7 mouse cellular contexts compared by ENCODE assay signal in genomic region chr11:52345939-52346634, GRCm38 (mm10). TPM values are rescaled to one million over a fixed set of nuclear protein-coding genes. Genes with fewer than 3 reads are reported as not detected.
DNase-seq lines count a peak whose midpoint lies in the region; ATAC-seq and TF ChIP-seq lines count a peak whose summit lies in the region.

No protein-coding gene starts in this region.

- no peak for TF ChIP-seq POLR2A in small intestine, adult 2 months (IDR thresholded peaks at IDR 0.05; ENCODE audit: low read depth, low read length)

- H3K9me3 ChIP-seq in intestine, postnatal 0 days (ENCODE audit: control insufficient read depth), result no peaks in the 10 kb centered on the region
- H3K9me3 ChIP-seq in midbrain, embryonic 12.5 days, result no peaks in the 10 kb centered on the region

- no peak overlapping the region for H3K27ac ChIP-seq in intestine, postnatal 0 days (ENCODE audit: low read depth, low read length)
- H3K27ac ChIP-seq in midbrain, embryonic 12.5 days (replicated peaks), result no peak overlapping the region
- H3K27ac ChIP-seq in small intestine, adult 2 months (ENCODE audit: insufficient read depth, low read depth, low read length), result no peak overlapping the region

- DNase-seq in adrenal gland, adult 8-10 months, result peak; percentile 78
- DNase-seq in embryo, embryonic 11.5 days (ENCODE audit: low read depth, low spot score), result peak; percentile 79
- peak; percentile 65 to 79 for DNase-seq in gastrocnemius, postnatal 4 days (ENCODE audit: low spot score in 2 of 2)
- DNase-seq in left cerebral cortex, postnatal 4 days, result peak; percentile 84

- ATAC-seq in intestine, postnatal 0 days, result peak; percentile 32; the same call in 1 of the 2 replicates
- ATAC-seq in midbrain, embryonic 12.5 days (ENCODE audit: low FRiP score, low read depth), result 0 out of 2 replicates have a peak, but pooled peaks have one; percentile 60

- peak; percentile 96 for TF ChIP-seq CTCF in intestine, postnatal 0 days (IDR thresholded peaks at IDR 0.05; ENCODE audit: low read depth)
- peak; percentile 88 for TF ChIP-seq CTCF in small intestine, adult 2 months (IDR thresholded peaks at IDR 0.05; ENCODE audit: extremely low read depth, insufficient read length, insufficient replicate concordance, low read depth, low read length)

- no peaks in the 10 kb centered on the region for H3K4me1 ChIP-seq in intestine, postnatal 0 days (replicated peaks; ENCODE audit: control insufficient read depth, insufficient read depth, low read length)
- H3K4me1 ChIP-seq in midbrain, embryonic 12.5 days, result peaks cover 9% of the 10 kb centered on the region; the same call in 1 of the 2 replicates
- H3K4me1 ChIP-seq in small intestine, adult 2 months (ENCODE audit: control insufficient read depth, insufficient read depth, insufficient read length, low read length), result peaks cover 4% of the 10 kb centered on the region; the same call in 1 of the 2 replicates

- WGBS in intestine, postnatal 0 days, result 11% methylated on average over 10 of the region's 12 CpGs
- WGBS in midbrain, embryonic 12.5 days, result 18% methylated on average over 11 of the region's 12 CpGs
- whole genome bisulfite sequencing in small intestine, adult 2 months, result 7% methylated on average over 12 of the region's 12 CpGs

- H3K4me2 ChIP-seq in intestine, postnatal 0 days (replicated peaks; ENCODE audit: low read depth), result peak overlapping the region; percentile 64
- H3K4me2 ChIP-seq in midbrain, embryonic 12.5 days (replicated peaks), result peak overlapping the region; percentile 43

- H3K36me3 ChIP-seq in intestine, postnatal 0 days (ENCODE audit: control insufficient read depth, insufficient read depth), result no peaks in the 10 kb centered on the region
- no peaks in the 10 kb centered on the region for H3K36me3 ChIP-seq in midbrain, embryonic 12.5 days
- no peaks in the 10 kb centered on the region for H3K36me3 ChIP-seq in small intestine, adult 2 months (ENCODE audit: control insufficient read depth, insufficient read depth, low read length)

- no peaks in the 10 kb centered on the region for H3K27me3 ChIP-seq in intestine, postnatal 0 days (replicated peaks; ENCODE audit: control insufficient read depth, insufficient read depth, low read length)
- H3K27me3 ChIP-seq in midbrain, embryonic 12.5 days, result no peaks in the 10 kb centered on the region
- H3K27me3 ChIP-seq in small intestine, adult 2 months (ENCODE audit: control insufficient read depth, insufficient read depth, low read length), result no peaks in the 10 kb centered on the region

- intact Hi-C loops in left cerebral cortex, postnatal 4 days (cut with DNase I), result loop anchor here (2.0 to 10.0 kb wide), 2 partner anchors 91 to 301 kb away; no protein-coding TSS in a partner anchor

- no peak overlapping the region for H3K9ac ChIP-seq in intestine, postnatal 0 days (ENCODE audit: low read depth, low read length)
- peak overlapping the region; percentile 12; the same call in 1 of the 2 replicates for H3K9ac ChIP-seq in midbrain, embryonic 12.5 days (replicated peaks)

- peak overlapping the region; percentile 31 for H3K4me3 ChIP-seq in intestine, postnatal 0 days (ENCODE audit: low read depth, low read length)
- H3K4me3 ChIP-seq in midbrain, embryonic 12.5 days, result peak overlapping the region; percentile 20; the same call in 1 of the 2 replicates
- peak overlapping the region; percentile 52 for H3K4me3 ChIP-seq in small intestine, adult 2 months (ENCODE audit: low read depth, low read length)

RNA-seq across cellular contexts. Expression of gene Vdac1, which starts 14.6 kb away (rescaled TPM):
- total RNA-seq in adrenal gland, adult 8-10 months (2022), result 100 to 1,000 TPM; 419 to 502 (median 469) TPM
- 100 to 1,000 TPM; 797 to 932 TPM for total RNA-seq in gastrocnemius, postnatal 4 days (2021)
- polyA plus RNA-seq in intestine, postnatal 0 days (2015; fragmentation: Nextera tagmentation; extraction: Ambion mirVana), result 175 and 180 TPM in 2 replicates
- 100 to 1,000 TPM; 438 to 456 TPM for total RNA-seq in left cerebral cortex, postnatal 4 days (2021)
- polyA plus RNA-seq in midbrain, embryonic 12.5 days (2016; fragmentation: Nextera tagmentation; extraction: Ambion mirVana), result 211 and 216 TPM in 2 replicates
- polyA plus RNA-seq in small intestine, adult 2 months (2012; rRNA removed), result 23.1 and 47.0 TPM in 2 replicates

RNA-seq across cellular contexts. Expression of gene 9530068E07Rik, which starts 50.1 kb away (rescaled TPM):
- total RNA-seq in adrenal gland, adult 8-10 months (2022), result 100 to 1,000 TPM; 147 to 165 (median 157) TPM
- total RNA-seq in gastrocnemius, postnatal 4 days (2021), result 100 to 1,000 TPM in 1 of 2 experiments, 10 to 100 TPM in 1; 97.0 to 100 TPM
- 89.2 and 92.0 TPM in 2 replicates for polyA plus RNA-seq in intestine, postnatal 0 days (2015; fragmentation: Nextera tagmentation; extraction: Ambion mirVana)
- total RNA-seq in left cerebral cortex, postnatal 4 days (2021), result 10 to 100 TPM; 69.0 to 69.2 TPM
- 154 TPM in 2 replicates for polyA plus RNA-seq in midbrain, embryonic 12.5 days (2016; fragmentation: Nextera tagmentation; extraction: Ambion mirVana)
- polyA plus RNA-seq in small intestine, adult 2 months (2012; rRNA removed), result 69.8 and 80.0 TPM in 2 replicates
